Mouse (Mus musculus): ENCODE measurements at regions not wholly inside any gene's neighbourhood (a gene's known extent, or its start where the extent isn't known, plus 50 kb on each side); places are given as distances from the start of the nearest gene placed in this dataset.

GRCm38 (mm10) chr3:124501427-124501826, 75.6 kb upstream of the 1700006A11Rik start:
- no peak overlapping the region for H3K27ac ChIP-seq (ENCODE audit: insufficient read depth, low read length)
- no peaks in the 10 kb centered on the region for H3K9me3 ChIP-seq (replicated peaks; ENCODE audit: control insufficient read depth, insufficient read depth, low read length, poor library complexity, severe bottlenecking)
- no peaks in the 10 kb centered on the region for H3K36me3 ChIP-seq (ENCODE audit: control insufficient read depth, insufficient read depth, low read length, poor library complexity, severe bottlenecking)
- TF ChIP-seq CTCF (IDR thresholded peaks at IDR 0.05; ENCODE audit: low read depth, low read length) (peak; percentile 14), EP300 (IDR thresholded peaks at IDR 0.05; ENCODE audit: insufficient read depth, low read depth, low read length) (no peak), POLR2A (IDR thresholded peaks at IDR 0.05; ENCODE audit: insufficient read depth, low read length) (no peak)
- no peak overlapping the region for H3K9ac ChIP-seq (ENCODE audit: low read depth, poor library complexity, severe bottlenecking)
- H3K27me3 ChIP-seq (ENCODE audit: control insufficient read depth, insufficient read depth, low read length, poor library complexity, severe bottlenecking) = no peaks in the 10 kb centered on the region
- H3K4me3 ChIP-seq (ENCODE audit: low read depth, low read length) = no peak overlapping the region
- no peaks in the 10 kb centered on the region for H3K4me1 ChIP-seq (ENCODE audit: control insufficient read depth, insufficient read depth, low read length)

- Histone ChIP-seq H3K9me3 (replicated peaks; ENCODE audit: control insufficient read depth, insufficient read depth, low read length, poor library complexity, severe bottlenecking) (0 out of 2 replicates have a peak, but pooled peaks cover 2% of the 10 kb centered on the region), H3K4me3 (ENCODE audit: low read depth, low read length) (no peak overlapping the region), H3K4me1 (ENCODE audit: control insufficient read depth, insufficient read depth, low read length) (no peaks in the 10 kb centered on the region), H3K36me3 (ENCODE audit: control insufficient read depth, insufficient read depth, low read length, poor library complexity, severe bottlenecking) (no peaks in the 10 kb centered on the region), H3K9ac (ENCODE audit: low read depth, poor library complexity, severe bottlenecking) (no peak overlapping the region), H3K27ac (ENCODE audit: insufficient read depth, low read length) (no peak overlapping the region), H3K27me3 (ENCODE audit: control insufficient read depth, insufficient read depth, low read length, poor library complexity, severe bottlenecking) (no peaks in the 10 kb centered on the region)
- peak; percentile 56 for TF ChIP-seq CTCF (IDR thresholded peaks at IDR 0.05; ENCODE audit: low read depth, low read length)
- no peak for TF ChIP-seq POLR2A (IDR thresholded peaks at IDR 0.05; ENCODE audit: insufficient read depth, low read length)
Observed at GRCm38 (mm10) chr3:124496072-124496471, 70.2 kb upstream of the 1700006A11Rik start.
